Mouse (Mus musculus): ENCODE data around the gene Smim24. TPM values are rescaled to one million over a fixed set of nuclear protein-coding genes. Genes with fewer than 3 reads are reported as not detected.

Smim24 gene
- total and polyA plus RNA-seq, 2 experiments from 2014 or later, result 1.1 to 1.5 TPM

- no peak overlapping the region for H3K27ac ChIP-seq (ENCODE audit: low read depth, low read length)
- H3K9me3 ChIP-seq (ENCODE audit: low read length), result no peaks in the 10 kb centered on the region
- no peak for TF ChIP-seq CTCF (IDR thresholded peaks at IDR 0.05)
- no peak for DNase-seq (ENCODE audit: low spot score)
- no peak overlapping the region for H3K4me3 ChIP-seq (ENCODE audit: low read depth, low read length)
- H3K36me3 ChIP-seq (ENCODE audit: insufficient read depth, low read length), result peaks cover 22% of the 10 kb centered on the region
- 48% methylated on average over 5 of the region's 5 CpGs for whole genome bisulfite sequencing
- ATAC-seq (ENCODE audit: low FRiP score), result no peak
- no peak overlapping the region for H3K9ac ChIP-seq (replicated peaks; ENCODE audit: low read length, poor library complexity, severe bottlenecking)
- H3K27me3 ChIP-seq (ENCODE audit: insufficient read depth, low read length), result no peaks in the 10 kb centered on the region
- no peaks in the 10 kb centered on the region for H3K4me1 ChIP-seq (ENCODE audit: insufficient read depth, low read length)
- no peak overlapping the region for H3K4me2 ChIP-seq (ENCODE audit: low read depth, low read length, poor library complexity, severe bottlenecking)
Observed at GRCm38 (mm10) chr10:81396749-81397148, 3.9 kb downstream of the Smim24 start.

GRCm38 (mm10) chr10:81399296-81399695 is 6.4 kb downstream of the Smim24 start:
- H3K4me3 ChIP-seq (ENCODE audit: low read depth, low read length), result no peak overlapping the region
- H3K9ac ChIP-seq (replicated peaks; ENCODE audit: low read length, poor library complexity, severe bottlenecking), result no peak overlapping the region
- no peak overlapping the region; the same call in 1 of the 2 replicates for H3K27ac ChIP-seq (ENCODE audit: low read depth, low read length)
- no peaks in the 10 kb centered on the region for H3K4me1 ChIP-seq (ENCODE audit: insufficient read depth, low read length)
- H3K9me3 ChIP-seq (ENCODE audit: low read length), result no peaks in the 10 kb centered on the region
- 57% methylated on average over 4 of the region's 5 CpGs for WGBS
- ATAC-seq (ENCODE audit: low FRiP score) (no peak), DNase-seq (ENCODE audit: low spot score) (no peak)
- H3K36me3 ChIP-seq (ENCODE audit: insufficient read depth, low read length), result peaks cover 27% of the 10 kb centered on the region
- H3K27me3 ChIP-seq (ENCODE audit: insufficient read depth, low read length), result no peaks in the 10 kb centered on the region
- no peak overlapping the region for H3K4me2 ChIP-seq (ENCODE audit: low read depth, low read length, poor library complexity, severe bottlenecking)
- TF ChIP-seq CTCF (IDR thresholded peaks at IDR 0.05), result no peak

- Histone ChIP-seq H3K4me1 (ENCODE audit: insufficient read depth, low read length) (no peaks in the 10 kb centered on the region), H3K4me2 (ENCODE audit: low read depth, low read length, poor library complexity, severe bottlenecking) (0 out of 2 replicates have a peak overlapping the region, but pooled peaks have one; percentile 15), H3K9me3 (ENCODE audit: low read length) (no peaks in the 10 kb centered on the region), H3K27me3 (ENCODE audit: insufficient read depth, low read length) (no peaks in the 10 kb centered on the region), H3K27ac (ENCODE audit: low read depth, low read length) (no peak overlapping the region), H3K9ac (replicated peaks; ENCODE audit: low read length, poor library complexity, severe bottlenecking) (no peak overlapping the region), H3K36me3 (ENCODE audit: insufficient read depth, low read length) (peaks cover 33% of the 10 kb centered on the region), H3K4me3 (ENCODE audit: low read depth, low read length) (no peak overlapping the region)
- TF ChIP-seq CTCF (IDR thresholded peaks at IDR 0.05), result no peak
- ATAC-seq (ENCODE audit: low FRiP score) (no peak), DNase-seq (ENCODE audit: low spot score) (no peak)
- WGBS, result 79% methylated on average over 18 of the region's 18 CpGs
Observed at GRCm38 (mm10) chr10:81399798-81400308, 7.0 kb downstream of the Smim24 start.

GRCm38 (mm10) chr10:81400371-81401204 is 7.7 kb downstream of the Smim24 start:
- no peaks in the 10 kb centered on the region for H3K4me1 ChIP-seq (ENCODE audit: insufficient read depth, low read length)
- WGBS, result 54% methylated on average over 22 of the region's 22 CpGs
- no peak for ATAC-seq (ENCODE audit: low FRiP score)

DNA sequence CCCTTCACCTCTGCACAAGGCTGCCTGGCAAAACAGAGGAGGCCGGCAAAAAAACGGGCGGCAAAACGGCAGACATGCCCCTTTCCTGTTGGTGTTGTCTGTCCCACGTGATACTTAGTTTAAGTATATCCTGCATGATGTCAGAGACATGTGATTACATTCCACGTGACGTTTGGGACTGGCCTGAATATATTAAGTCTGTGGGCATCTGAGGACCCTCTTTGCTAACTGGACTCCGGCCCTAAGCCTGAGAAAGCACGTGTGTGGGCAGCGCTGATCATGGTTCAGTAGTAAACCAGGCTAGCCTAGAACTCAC is 8.3 kb downstream of the Smim24 start:
- TF ChIP-seq CTCF (IDR thresholded peaks at IDR 0.05), result no peak
- H3K9me3 ChIP-seq (ENCODE audit: low read length), result no peaks in the 10 kb centered on the region
- H3K4me1 ChIP-seq (ENCODE audit: insufficient read depth, low read length), result no peaks in the 10 kb centered on the region
- H3K9ac ChIP-seq (replicated peaks; ENCODE audit: low read length, poor library complexity, severe bottlenecking), result no peak overlapping the region
- no peak overlapping the region for H3K4me3 ChIP-seq (ENCODE audit: low read depth, low read length)
- no peak overlapping the region for H3K4me2 ChIP-seq (ENCODE audit: low read depth, low read length, poor library complexity, severe bottlenecking)
- WGBS, result 37% methylated on average over 10 of the region's 10 CpGs
- H3K36me3 ChIP-seq (ENCODE audit: insufficient read depth, low read length), result peaks cover 43% of the 10 kb centered on the region
- H3K27me3 ChIP-seq (ENCODE audit: insufficient read depth, low read length), result no peaks in the 10 kb centered on the region
- DNase-seq (ENCODE audit: low spot score), result no peak
- no peak overlapping the region; the same call in 1 of the 2 replicates for H3K27ac ChIP-seq (ENCODE audit: low read depth, low read length)
- peak; percentile 4; the same call in 1 of the 2 replicates for ATAC-seq (ENCODE audit: low FRiP score)

More at GRCm38 (mm10) chr10:81400371-81401204, 7.7 kb downstream of the Smim24 start:
- TF ChIP-seq CTCF (IDR thresholded peaks at IDR 0.05), result no peak
- DNase-seq (ENCODE audit: low spot score), result peak; percentile 59
- Histone ChIP-seq H3K27me3 (ENCODE audit: insufficient read depth, low read length) (no peaks in the 10 kb centered on the region), H3K36me3 (ENCODE audit: insufficient read depth, low read length) (peaks cover 37% of the 10 kb centered on the region), H3K27ac (ENCODE audit: low read depth, low read length) (no peak overlapping the region), H3K4me2 (ENCODE audit: low read depth, low read length, poor library complexity, severe bottlenecking) (peak overlapping the region; percentile 15; the same call in 1 of the 2 replicates), H3K4me3 (ENCODE audit: low read depth, low read length) (no peak overlapping the region), H3K9ac (replicated peaks; ENCODE audit: low read length, poor library complexity, severe bottlenecking) (no peak overlapping the region), H3K9me3 (ENCODE audit: low read length) (no peaks in the 10 kb centered on the region)
